Mouse (Mus musculus) lung, embryonic 14.5 days (tissue): ENCODE measurements at regions not wholly inside any gene's neighbourhood (a gene's known extent, or its start where the extent isn't known, plus 50 kb on each side); places are given as distances from the start of the nearest gene placed in this dataset.
A peak's percentile ranks its signal among the peaks of the same experiment; 100 is the strongest.

Experiments used
- ATAC-seq: fragments of 200-750 bp; cut with Nextera tagmentation; 2 replicates; pipeline ENCODE4 v1.8.0; 2017; ENCODE audit warnings: mild to moderate bottlenecking, moderate TSS enrichment, moderate library complexity; ENCODE audit not compliant: insufficient read depth
- DNase-seq: peaks from one replicate; pipeline ENCODE4 v3.0.0-alpha.2; 2015
- H3K27ac ChIP-seq: fragments of 300-500 bp; sonication (generic); 2 replicates; pipeline ENCODE4 v1.5.1; 2014; ENCODE audit warnings: low read depth, mild to moderate bottlenecking, moderate library complexity
- H3K27me3 ChIP-seq: fragments of 300-500 bp; sonication (generic); 2 replicates; pipeline ENCODE4 v1.6.1; 2014; ENCODE audit warnings: low read length, control low read depth; ENCODE audit not compliant: insufficient read depth
- H3K36me3 ChIP-seq: fragments of 300-500 bp; sonication (generic); 2 replicates; pipeline ENCODE4 v1.6.1; 2014; ENCODE audit warnings: control low read depth; ENCODE audit not compliant: insufficient read depth
- H3K4me1 ChIP-seq: fragments of 300-500 bp; sonication (generic); 2 replicates; pipeline ENCODE4 v1.6.1; 2014; ENCODE audit warnings: antibody characterized with exemption, control low read depth; ENCODE audit not compliant: insufficient read depth
- H3K4me2 ChIP-seq: fragments of 300-500 bp; sonication (generic); 2 replicates; pipeline ENCODE4 v1.6.1; 2014; ENCODE audit warnings: mild to moderate bottlenecking
- H3K4me3 ChIP-seq: fragments of 300-500 bp; sonication (generic); 2 replicates; pipeline ENCODE4 v1.5.1; 2014; ENCODE audit warnings: low read depth, low read length
- H3K9ac ChIP-seq: fragments of 300-500 bp; sonication (generic); 2 replicates; pipeline ENCODE4 v1.6.1; 2014
- H3K9me3 ChIP-seq: fragments of 300-500 bp; sonication (generic); 2 replicates; pipeline ENCODE4 v1.6.1; 2016; ENCODE audit warnings: low read depth, low read length, control low read depth
- CTCF ChIP-seq: IDR thresholded peaks from 2 replicates; pipeline ENCODE4 v1.5.1; 2016; ENCODE audit warnings: antibody characterized with exemption, low read depth
- WGBS: fragments of 180-500 bp; shearing (Covaris S2); extraction: QIAGEN DNeasy Blood & Tissue Kit; methylation state at CpG from one replicate; pipeline ENCODE4 v1.1.7; 2014; 5-methylcytosine and 5-hydroxymethylcytosine counted together

GRCm38 (mm10) chr11:12836387-12836786 lies 371.6 kb upstream of the Cobl start:
- DNase-seq (no peak), ATAC-seq (no peak)
- TF ChIP-seq CTCF = no peak

GRCm38 (mm10) chr11:12812021-12812420 lies 347.3 kb upstream of the Cobl start:
- H3K36me3 ChIP-seq = no peaks in the 10 kb centered on the region
- no peak overlapping the region for H3K27ac ChIP-seq
- H3K27me3 ChIP-seq = no peaks in the 10 kb centered on the region
- DNase-seq = no peak
- no peak overlapping the region for H3K4me3 ChIP-seq
- no peak overlapping the region for H3K9ac ChIP-seq
- H3K4me1 ChIP-seq = no peaks in the 10 kb centered on the region
- no peak for ATAC-seq
- H3K4me2 ChIP-seq = no peak overlapping the region
- no peaks in the 10 kb centered on the region for H3K9me3 ChIP-seq
- no peak for TF ChIP-seq CTCF

More at GRCm38 (mm10) chr11:12836387-12836786, 371.6 kb upstream of the Cobl start:
- Histone ChIP-seq H3K4me2 (no peak overlapping the region), H3K27me3 (no peaks in the 10 kb centered on the region), H3K9ac (no peak overlapping the region), H3K27ac (no peak overlapping the region), H3K9me3 (no peaks in the 10 kb centered on the region), H3K4me3 (no peak overlapping the region), H3K4me1 (no peaks in the 10 kb centered on the region), H3K36me3 (no peaks in the 10 kb centered on the region)

GRCm38 (mm10) chr11:12810949-12811881 lies 346.5 kb upstream of the Cobl start:
- no peak overlapping the region; the same call in 1 of the 2 replicates for H3K9ac ChIP-seq
- H3K9me3 ChIP-seq = no peaks in the 10 kb centered on the region
- no peaks in the 10 kb centered on the region for H3K36me3 ChIP-seq
- H3K4me1 ChIP-seq = no peaks in the 10 kb centered on the region
- DNase-seq = peak; percentile 84
- TF ChIP-seq CTCF = peak; percentile 85
- WGBS = 39% methylated on average over 11 of the region's 11 CpGs
- H3K27me3 ChIP-seq = no peaks in the 10 kb centered on the region
- H3K27ac ChIP-seq = no peak overlapping the region
- ATAC-seq = peak; percentile 88
- peak overlapping the region; percentile 38; the same call in 1 of the 2 replicates for H3K4me2 ChIP-seq
- no peak overlapping the region for H3K4me3 ChIP-seq
